Mouse (Mus musculus): ENCODE results near the gene Tjp2.

DNA sequence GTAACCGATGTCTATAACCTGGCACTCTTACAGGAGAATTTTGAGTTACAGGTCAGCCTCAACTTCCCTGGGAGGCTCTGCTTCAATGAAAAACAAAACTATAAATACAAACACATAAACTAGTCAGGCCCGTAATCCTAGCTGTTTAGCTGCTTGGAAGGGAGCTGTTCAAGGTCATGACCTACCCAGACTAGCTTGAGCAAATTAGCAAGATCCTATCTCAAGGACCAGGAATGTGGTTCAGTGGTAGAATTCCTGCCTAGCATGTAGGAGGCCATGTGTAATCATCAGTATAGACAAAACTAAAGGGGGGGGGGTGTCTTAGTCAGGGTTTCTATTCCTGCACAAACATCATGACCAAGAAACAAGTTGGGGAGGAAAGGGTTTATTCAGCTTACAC, 46.7 kb downstream of the Tjp2 start:
- TF ChIP-seq CTCF (IDR thresholded peaks at IDR 0.05; ENCODE audit: control insufficient read depth, insufficient read depth, low read length) (no peak), POLR2A (IDR thresholded peaks at IDR 0.05; ENCODE audit: borderline replicate concordance, control insufficient read depth, low read depth, low read length) (no peak)

Measured in bone marrow, adult 2 months (tissue).